Mouse (Mus musculus): ENCODE results near the gene Cfap97d1.

Cfap97d1 gene

GRCm38 (mm10) chr11:102011510-102011909, 27.4 kb downstream of the Cfap97d1 start:
- DNase-seq (ENCODE audit: low spot score) = no peak

GRCm38 (mm10) chr11:102013201-102013600, 29.1 kb downstream of the Cfap97d1 start:
- no peak for DNase-seq (ENCODE audit: low spot score)

GRCm38 (mm10) chr11:102015472-102015871, 31.4 kb downstream of the Cfap97d1 start:
- no peak for DNase-seq (ENCODE audit: low spot score)

GRCm38 (mm10) chr11:102016136-102016535, 32.1 kb downstream of the Cfap97d1 start:
- no peak for DNase-seq (ENCODE audit: low spot score)

- DNase-seq (ENCODE audit: low spot score) = no peak
These were observed 35.7 kb downstream of the Cfap97d1 start for GRCm38 (mm10) chr11:102019736-102020135.

- DNase-seq (ENCODE audit: low spot score) = no peak
These were observed 37.1 kb downstream of the Cfap97d1 start for GRCm38 (mm10) chr11:102021196-102021595.

GRCm38 (mm10) chr11:102023406-102023805, 39.3 kb downstream of the Cfap97d1 start:
- no peak for DNase-seq (ENCODE audit: low spot score)

GRCm38 (mm10) chr11:102024084-102024758, 40.1 kb downstream of the Cfap97d1 start:
- no peak for DNase-seq (ENCODE audit: low spot score)

- DNase-seq (ENCODE audit: low spot score) = no peak
These were observed 40.8 kb downstream of the Cfap97d1 start for GRCm38 (mm10) chr11:102024875-102025274.

- DNase-seq (ENCODE audit: low spot score) = no peak
These were observed 41.3 kb downstream of the Cfap97d1 start for GRCm38 (mm10) chr11:102025354-102025753.

- no peak for DNase-seq (ENCODE audit: low spot score)
These were observed 42.0 kb downstream of the Cfap97d1 start for GRCm38 (mm10) chr11:102025991-102026660.

- DNase-seq (ENCODE audit: low spot score) = peak; percentile 55
These were observed 42.7 kb downstream of the Cfap97d1 start for GRCm38 (mm10) chr11:102026694-102027360.

GRCm38 (mm10) chr11:102027361-102028017, 43.4 kb downstream of the Cfap97d1 start:
- no peak for DNase-seq (ENCODE audit: low spot score)

- DNase-seq (ENCODE audit: low spot score) = no peak
These were observed 44.2 kb downstream of the Cfap97d1 start, which contains the start of gene Mpp3 for GRCm38 (mm10) chr11:102028087-102028816. Gene Mpp3 (minus strand): TSS chr11:102028461.

- no peak for DNase-seq (ENCODE audit: low spot score)
These were observed 45.2 kb downstream of the Cfap97d1 start for GRCm38 (mm10) chr11:102029304-102029703.

GRCm38 (mm10) chr11:102029966-102030365, 45.9 kb downstream of the Cfap97d1 start:
- no peak for DNase-seq (ENCODE audit: low spot score)

GRCm38 (mm10) chr11:102031149-102031548, 47.1 kb downstream of the Cfap97d1 start:
- no peak for DNase-seq (ENCODE audit: low spot score)

GRCm38 (mm10) chr11:102033055-102033591, 49.0 kb downstream of the Cfap97d1 start:
- no peak for DNase-seq (ENCODE audit: low spot score)

- DNase-seq (ENCODE audit: low spot score) = no peak
These were observed 50.8 kb downstream of the Cfap97d1 start for GRCm38 (mm10) chr11:102034887-102035286.

- DNase-seq (ENCODE audit: low spot score) = no peak
These were observed 51.4 kb downstream of the Cfap97d1 start for GRCm38 (mm10) chr11:102035456-102035960.

- no peak for DNase-seq (ENCODE audit: low spot score)
These were observed 52.3 kb downstream of the Cfap97d1 start for GRCm38 (mm10) chr11:102036336-102036735.
